Mouse (Mus musculus) 3134 (cell line): ENCODE data around the gene Nr4a2.
A peak's percentile ranks its signal among the peaks of the same experiment; 100 is the strongest.

Experiments
- DNase-seq: peaks from one replicate; pipeline ENCODE4 v3.0.0-alpha.2; 2011; ENCODE audit warnings: low spot score; ENCODE audit not compliant: insufficient read length; ENCODE audit errors: extremely low read depth

Gene Nr4a2

DNA sequence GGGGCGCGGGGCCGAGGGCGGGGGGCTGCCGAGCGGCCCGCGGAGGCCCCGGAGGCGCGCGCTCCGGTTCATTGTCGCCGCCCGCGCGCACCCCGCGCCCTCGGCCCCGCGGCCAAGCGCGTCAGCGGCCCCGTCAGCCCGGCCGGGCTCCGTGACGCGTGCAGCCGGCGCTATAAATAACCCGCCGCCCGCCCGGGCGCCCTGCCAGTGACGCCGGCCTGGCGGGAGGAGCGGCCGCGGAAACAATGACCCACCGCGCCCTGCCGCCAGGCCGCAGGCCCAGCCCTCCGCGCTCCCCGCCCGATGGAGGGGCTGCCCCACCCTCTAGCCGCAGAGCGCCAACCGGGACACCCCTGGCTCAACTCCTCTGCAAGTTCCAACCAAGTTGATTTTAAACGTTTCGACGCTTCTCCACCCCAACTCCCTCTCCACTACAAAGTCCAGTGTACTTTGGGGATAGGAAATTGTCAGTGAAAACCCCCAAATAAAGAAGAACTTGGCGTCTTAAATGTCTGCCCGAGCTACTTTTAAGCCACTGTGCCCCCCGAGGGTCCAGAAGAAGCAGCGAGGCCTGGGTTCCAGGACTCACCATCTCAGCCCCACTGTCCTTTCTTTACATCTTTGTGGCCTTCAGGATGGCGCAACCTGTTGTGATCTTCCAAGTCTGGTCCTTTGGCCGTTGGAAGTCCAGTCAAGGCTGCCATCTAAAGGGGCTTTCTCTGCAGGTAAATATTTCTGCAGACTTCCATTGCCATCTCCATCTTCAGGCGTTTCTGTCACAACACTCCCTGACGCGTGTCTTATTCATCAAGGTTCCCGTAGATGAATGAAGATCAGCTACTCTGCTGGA, at the start of gene Nr4a2:
TSS of gene Nr4a2 (minus strand) at position 13 of the 850 bp plus-strand sequence.
- DNase-seq = peak; percentile 88

DNA sequence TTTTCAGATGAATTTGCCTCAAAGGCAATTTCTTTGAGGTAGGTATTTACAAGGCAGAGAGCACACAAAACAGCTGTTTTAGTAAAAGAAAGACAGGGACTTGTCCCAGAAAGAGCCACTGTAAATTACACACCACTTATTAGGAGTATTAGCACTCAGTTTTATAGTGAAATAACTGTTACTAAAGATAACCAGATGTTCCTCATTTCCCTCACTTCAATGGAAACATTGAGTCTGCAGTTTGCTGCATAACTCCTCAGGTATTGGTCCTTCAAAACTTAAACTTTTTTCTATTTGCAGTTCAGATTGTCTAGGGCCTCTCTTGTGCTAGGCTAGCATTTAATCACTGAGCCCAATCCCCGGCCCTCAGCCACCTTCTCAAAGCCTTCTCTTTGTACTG, 41.6 kb upstream of the Nr4a2 start:
- no peak for DNase-seq

- no peak for DNase-seq
Observed at GRCm38 (mm10) chr2:57156814-57157213, 33.0 kb upstream of the Nr4a2 start.

GRCm38 (mm10) chr2:57149796-57150195, 26.0 kb upstream of the Nr4a2 start:
- DNase-seq = no peak

- no peak for DNase-seq
Observed at GRCm38 (mm10) chr2:57148231-57148630, 24.4 kb upstream of the Nr4a2 start.

GRCm38 (mm10) chr2:57145646-57146421, 22.0 kb upstream of the Nr4a2 start:
- DNase-seq = no peak

- DNase-seq = no peak
Observed at GRCm38 (mm10) chr2:57138594-57138993, 14.8 kb upstream of the Nr4a2 start.

GRCm38 (mm10) chr2:57127461-57127860, 3.7 kb upstream of the Nr4a2 start:
- no peak for DNase-seq

DNA sequence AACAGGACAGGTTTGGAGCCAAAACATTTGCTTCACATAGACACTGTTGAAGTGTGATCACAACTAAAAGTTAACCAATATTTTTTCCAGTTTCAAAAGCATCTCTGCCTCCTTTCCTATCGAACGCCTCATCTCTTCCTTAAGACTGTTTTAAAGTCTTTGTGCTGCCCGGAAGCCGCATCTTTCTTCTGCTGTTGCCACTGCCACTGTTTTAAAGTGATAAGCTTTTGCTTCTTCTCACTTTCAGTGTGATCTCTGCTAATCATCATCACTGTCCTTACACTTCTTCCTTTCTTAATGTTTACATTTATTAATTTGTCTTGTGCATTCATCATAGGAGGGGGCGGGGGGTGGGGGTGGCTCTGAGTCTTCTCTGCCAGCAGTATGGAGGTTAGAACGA, 2.1 kb upstream of the Nr4a2 start:
- DNase-seq = no peak

DNA sequence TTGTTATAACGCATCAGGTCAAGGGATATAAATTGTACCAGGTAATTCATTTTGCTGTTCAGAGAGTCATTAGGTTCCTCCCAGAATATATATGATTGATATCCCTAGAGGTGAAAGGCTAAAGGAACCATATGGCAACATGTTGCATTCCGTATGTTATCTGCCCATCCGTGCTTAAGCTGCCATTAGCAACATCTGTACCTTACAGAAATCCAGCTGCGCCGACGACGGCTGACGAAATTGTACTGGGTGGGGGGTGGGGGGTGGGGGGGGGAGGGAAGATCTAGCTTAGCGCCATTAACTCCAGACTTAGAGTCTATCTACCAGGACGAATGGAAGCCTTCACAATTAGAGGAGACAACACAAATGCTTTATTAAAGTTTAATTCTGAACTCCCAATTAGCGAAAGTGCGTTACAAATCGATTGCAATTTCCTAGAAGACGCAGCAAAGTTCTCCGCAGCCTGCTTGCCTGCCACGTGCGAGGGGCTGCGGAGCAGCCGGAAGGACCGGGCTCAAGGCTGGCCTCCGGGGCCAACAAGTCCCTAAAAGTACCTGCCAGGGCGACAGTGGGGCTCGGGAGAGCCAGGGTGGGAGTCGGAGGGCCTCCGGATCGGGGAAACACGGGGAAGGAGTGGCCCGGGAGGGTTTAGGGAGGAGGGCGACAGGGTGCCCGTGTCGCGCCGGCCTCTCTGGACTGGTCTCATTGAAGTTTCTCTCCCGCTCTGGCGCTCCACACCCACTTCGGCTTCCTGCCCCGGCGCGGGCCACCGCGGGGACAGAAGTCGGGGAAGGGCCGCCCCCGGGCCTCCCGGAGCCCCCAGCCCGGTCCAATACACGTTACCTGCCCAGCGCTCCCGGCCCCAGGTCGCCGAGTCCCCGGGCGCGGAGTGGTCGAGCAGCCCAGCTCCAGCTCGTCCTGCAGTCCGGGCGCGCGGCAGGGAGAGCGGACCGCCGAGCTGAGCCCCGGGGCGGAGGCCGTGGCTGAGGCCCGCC, 520 bp downstream of the Nr4a2 start:
- peak; percentile 83 for DNase-seq

DNA sequence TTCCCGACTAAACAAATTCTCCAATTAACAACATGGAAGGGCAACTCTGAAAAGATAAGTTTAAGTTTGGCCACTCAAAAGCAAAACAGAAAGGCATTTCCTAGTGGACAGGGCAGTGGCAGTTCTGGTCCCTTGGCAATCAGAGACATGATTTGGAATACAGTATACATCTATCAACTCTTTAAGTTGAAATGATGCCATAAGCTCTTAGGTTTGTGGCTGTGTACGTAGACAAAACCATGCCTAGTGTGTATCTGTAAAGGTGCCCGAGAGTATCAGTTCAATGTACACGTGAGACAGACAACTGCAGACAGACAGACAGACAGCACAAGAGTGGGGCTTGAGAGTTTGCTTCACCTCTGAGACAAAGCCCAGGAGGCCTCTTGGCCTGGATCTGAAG, 2.7 kb downstream of the Nr4a2 start:
- DNase-seq = no peak

DNA sequence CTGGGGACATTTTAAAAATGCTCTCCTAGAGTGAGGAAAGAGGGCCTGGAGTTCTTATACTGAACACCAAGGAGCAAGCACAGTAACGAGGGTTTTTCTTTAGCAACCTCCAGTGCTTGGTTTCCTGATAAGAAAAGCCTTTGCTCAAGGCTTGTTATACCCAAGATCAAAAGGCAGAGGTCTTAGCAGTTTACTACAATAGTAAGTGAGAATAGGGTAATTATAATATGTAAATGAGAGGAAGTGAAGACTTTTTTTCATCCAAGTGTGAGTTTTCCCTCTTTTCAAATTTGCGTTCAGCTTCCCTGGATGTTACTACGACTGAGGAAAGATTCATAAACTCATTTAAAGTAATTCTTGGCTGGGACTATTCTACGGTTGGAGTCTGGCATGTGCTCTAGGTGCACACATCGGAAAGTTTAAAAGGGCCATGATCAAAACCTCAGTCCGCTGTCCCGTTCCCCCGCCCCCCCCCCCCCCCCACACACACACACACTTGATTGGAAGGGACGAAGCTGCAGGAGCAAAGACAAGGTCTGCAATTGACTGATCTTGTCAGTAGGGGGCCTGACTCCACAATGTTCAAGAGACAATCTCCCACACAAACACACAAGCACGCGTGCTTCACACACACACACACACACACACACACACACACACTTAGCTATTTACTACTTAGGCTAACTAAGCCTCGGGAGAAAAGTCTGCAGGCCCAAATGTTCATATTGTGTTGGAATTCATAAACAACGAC, 6.4 kb downstream of the Nr4a2 start:
- DNase-seq = peak; percentile 74

- peak; percentile 88 for DNase-seq
Observed at GRCm38 (mm10) chr2:57116366-57117200, 7.2 kb downstream of the Nr4a2 start.

DNA sequence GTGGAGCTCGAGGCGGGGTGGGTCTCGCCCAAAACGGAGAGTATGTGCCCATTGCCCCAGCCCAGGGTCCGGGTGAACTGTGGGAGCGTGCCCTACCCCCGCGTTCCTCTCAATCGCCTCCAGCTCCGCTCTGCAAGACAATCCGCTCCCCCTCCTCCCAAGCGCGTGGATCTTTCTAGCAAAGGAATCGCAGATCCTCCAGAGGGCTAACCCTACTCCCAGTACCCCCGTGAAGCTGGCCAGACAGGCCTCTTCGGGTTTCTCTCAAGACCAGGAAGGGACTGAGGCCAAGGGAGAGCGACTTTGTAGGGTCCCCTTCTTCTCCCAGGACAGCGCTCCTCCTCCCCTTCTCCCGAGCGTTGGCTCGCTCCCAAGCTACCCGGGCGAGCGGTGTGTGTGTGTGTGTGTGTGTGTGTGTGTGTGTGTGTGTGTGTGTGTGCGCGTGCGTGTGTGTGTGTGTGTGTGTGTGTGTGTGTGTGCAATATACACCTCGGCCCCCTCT, 7.9 kb downstream of the Nr4a2 start:
- peak; percentile 73 for DNase-seq

DNA sequence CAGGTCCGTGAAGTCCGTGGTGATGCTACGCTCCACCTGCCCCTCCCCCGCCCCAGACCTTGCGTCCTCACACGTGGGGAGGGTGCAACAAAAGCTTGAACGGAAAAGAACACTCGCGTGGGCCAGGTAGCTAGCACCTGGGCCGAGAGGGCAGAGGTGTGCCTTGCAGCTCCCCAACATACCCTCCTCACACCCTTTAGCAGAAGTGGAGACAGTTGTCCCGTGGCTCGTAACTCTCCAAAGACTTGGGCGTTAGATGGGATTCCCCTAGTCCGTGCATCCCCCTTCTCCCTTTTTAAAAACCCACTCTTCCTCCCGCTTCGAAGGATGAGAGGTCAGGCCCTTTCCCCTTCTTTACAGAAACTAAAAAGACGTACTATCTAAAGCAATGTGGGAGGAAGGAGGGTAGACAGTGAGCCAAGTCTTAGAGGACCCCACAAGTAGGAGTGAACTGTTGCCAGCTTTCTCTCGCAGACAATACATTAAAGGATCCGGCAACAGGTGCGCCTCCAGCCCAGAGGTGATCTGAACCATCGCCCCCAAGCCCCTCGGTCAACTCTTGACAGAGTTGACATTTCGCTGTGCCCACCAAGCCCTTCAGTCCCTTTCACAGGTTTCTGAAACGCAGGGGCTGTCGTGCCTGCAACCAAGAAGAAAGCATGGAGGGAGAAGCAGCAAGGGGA, 8.5 kb downstream of the Nr4a2 start:
- no peak for DNase-seq

GRCm38 (mm10) chr2:57114211-57115151, 9.3 kb downstream of the Nr4a2 start:
- peak; percentile 82 for DNase-seq

DNA sequence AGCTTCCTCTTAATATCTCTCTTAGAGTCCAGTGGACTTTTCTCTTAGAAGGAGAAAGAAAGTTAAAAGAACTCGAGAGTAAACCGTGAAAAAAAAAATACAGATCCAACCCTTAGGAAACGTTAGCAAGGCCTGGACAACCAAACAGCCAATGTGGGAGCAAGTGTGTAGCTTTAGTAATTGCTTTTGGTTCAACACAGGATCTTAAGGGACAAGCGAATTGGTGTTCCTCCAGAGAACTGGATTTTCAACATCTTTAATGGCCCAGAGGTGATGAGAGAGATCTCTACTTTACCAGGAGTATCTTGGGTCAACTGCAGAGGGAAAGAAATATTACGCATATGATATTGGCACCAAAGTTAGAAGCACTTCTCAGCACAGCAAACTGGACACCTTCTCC, 10.4 kb downstream of the Nr4a2 start:
- no peak for DNase-seq
